Mouse (Mus musculus) limb, embryonic 11.5 days (tissue): ENCODE measurements at regions not wholly inside any gene's neighbourhood (a gene's known extent, or its start where the extent isn't known, plus 50 kb on each side); places are given as distances from the start of the nearest gene placed in this dataset.

Experiments used
- ATAC-seq: fragments of 200-750 bp; cut with Nextera tagmentation; 2 replicates; pipeline ENCODE4 v1.8.0; 2017; ENCODE audit warnings: low read depth; ENCODE audit not compliant: insufficient number of reproducible peaks, low FRiP score, low TSS enrichment
- DNase-seq: peaks from one replicate; pipeline ENCODE4 v3.0.0-alpha.2; 2015; ENCODE audit warnings: low spot score
- H3K27ac ChIP-seq: fragments of 300-500 bp; sonication (generic); replicated peaks from 2 replicates; pipeline ENCODE4 v1.5.1; 2014; ENCODE audit warnings: low read depth, mild to moderate bottlenecking, low read length
- H3K27me3 ChIP-seq: fragments of 300-500 bp; sonication (generic); 2 replicates; pipeline ENCODE4 v1.6.1; 2014; ENCODE audit warnings: mild to moderate bottlenecking, low read length, mixed read lengths; ENCODE audit not compliant: control insufficient read depth, insufficient read depth
- H3K36me3 ChIP-seq: fragments of 300-500 bp; sonication (generic); 2 replicates; pipeline ENCODE4 v1.6.1; 2014; ENCODE audit warnings: mild to moderate bottlenecking, low read length, moderate library complexity, mixed read lengths; ENCODE audit not compliant: control insufficient read depth, insufficient read depth
- H3K4me1 ChIP-seq: fragments of 300-500 bp; sonication (generic); 2 replicates; pipeline ENCODE4 v1.6.1; 2014; ENCODE audit warnings: low read length, mixed read lengths; ENCODE audit not compliant: control insufficient read depth, insufficient read depth
- H3K4me2 ChIP-seq: fragments of 300-500 bp; sonication (generic); 2 replicates; pipeline ENCODE4 v1.6.1; 2014; ENCODE audit warnings: low read depth, mild to moderate bottlenecking, moderate library complexity; ENCODE audit not compliant: severe bottlenecking
- H3K4me3 ChIP-seq: fragments of 300-500 bp; sonication (generic); 2 replicates; pipeline ENCODE4 v1.5.1; 2014; ENCODE audit warnings: low read depth, low read length
- H3K9ac ChIP-seq: fragments of 300-500 bp; sonication (generic); 2 replicates; pipeline ENCODE4 v1.6.1; 2014; ENCODE audit warnings: mild to moderate bottlenecking, low read length
- H3K9me3 ChIP-seq: fragments of 300-500 bp; sonication (generic); 2 replicates; pipeline ENCODE4 v1.6.1; 2016; ENCODE audit warnings: low read length; ENCODE audit not compliant: control insufficient read depth
- WGBS: fragments of 180-500 bp; shearing (Covaris S2); extraction: QIAGEN DNeasy Blood & Tissue Kit; methylation state at CpG from one replicate; pipeline ENCODE4 v1.1.7; 2014; 5-methylcytosine and 5-hydroxymethylcytosine counted together

GRCm38 (mm10) chr12:95321693-95322092, 370.3 kb upstream of the Flrt2 start:
- no peaks in the 10 kb centered on the region for H3K36me3 ChIP-seq
- ATAC-seq, result no peak
- H3K4me3 ChIP-seq, result no peak overlapping the region
- no peaks in the 10 kb centered on the region for H3K27me3 ChIP-seq
- WGBS, result 90% methylated on average over 3 of the region's 3 CpGs
- no peak for DNase-seq
- no peak overlapping the region for H3K9ac ChIP-seq
- no peaks in the 10 kb centered on the region for H3K4me1 ChIP-seq
- H3K27ac ChIP-seq, result no peak overlapping the region
- H3K9me3 ChIP-seq, result no peaks in the 10 kb centered on the region
- no peak overlapping the region for H3K4me2 ChIP-seq

- Histone ChIP-seq H3K4me1 (peaks cover 3% of the 10 kb centered on the region; the same call in 1 of the 2 replicates), H3K4me2 (no peak overlapping the region), H3K4me3 (no peak overlapping the region), H3K9ac (no peak overlapping the region), H3K9me3 (no peaks in the 10 kb centered on the region), H3K27ac (no peak overlapping the region), H3K36me3 (no peaks in the 10 kb centered on the region), H3K27me3 (no peaks in the 10 kb centered on the region)
- 24% methylated on average over 1 of the region's 1 CpGs for WGBS
- ATAC-seq (peak; percentile 54; the same call in 1 of the 2 replicates), DNase-seq (no peak)
Measured at GRCm38 (mm10) chr12:95329666-95330065, 362.4 kb upstream of the Flrt2 start.

GRCm38 (mm10) chr12:95347786-95348185, 344.2 kb upstream of the Flrt2 start:
- Histone ChIP-seq H3K4me3 (no peak overlapping the region), H3K27me3 (no peaks in the 10 kb centered on the region), H3K9ac (no peak overlapping the region), H3K4me1 (no peaks in the 10 kb centered on the region), H3K4me2 (no peak overlapping the region), H3K9me3 (no peaks in the 10 kb centered on the region), H3K36me3 (no peaks in the 10 kb centered on the region), H3K27ac (no peak overlapping the region)
- ATAC-seq, result no peak
- 89% methylated on average over 5 of the region's 5 CpGs for WGBS
- no peak for DNase-seq

- Histone ChIP-seq H3K4me3 (no peak overlapping the region), H3K9ac (no peak overlapping the region), H3K27me3 (no peaks in the 10 kb centered on the region), H3K4me2 (no peak overlapping the region), H3K36me3 (no peaks in the 10 kb centered on the region), H3K27ac (no peak overlapping the region), H3K4me1 (no peaks in the 10 kb centered on the region), H3K9me3 (no peaks in the 10 kb centered on the region)
- 77% methylated on average over 6 of the region's 6 CpGs for WGBS
- ATAC-seq (no peak), DNase-seq (no peak)
Measured at GRCm38 (mm10) chr12:95355151-95355550, 336.9 kb upstream of the Flrt2 start.

- 11% methylated on average over 3 of the region's 3 CpGs for WGBS
- H3K4me1 ChIP-seq, result 0 out of 2 replicates have a peak, but pooled peaks cover 3% of the 10 kb centered on the region
Measured at GRCm38 (mm10) chr12:95384248-95384964, 307.6 kb upstream of the Flrt2 start.

GRCm38 (mm10) chr12:95385688-95386087, 306.3 kb upstream of the Flrt2 start:
- no peaks in the 10 kb centered on the region for H3K36me3 ChIP-seq
- 0 out of 2 replicates have a peak, but pooled peaks cover 3% of the 10 kb centered on the region for H3K4me1 ChIP-seq
- ATAC-seq (no peak), DNase-seq (no peak)
- no peak overlapping the region for H3K4me3 ChIP-seq
- 64% methylated on average over 3 of the region's 3 CpGs for WGBS
- no peak overlapping the region for H3K27ac ChIP-seq
- no peak overlapping the region for H3K4me2 ChIP-seq
- no peak overlapping the region for H3K9ac ChIP-seq
- H3K9me3 ChIP-seq, result no peaks in the 10 kb centered on the region
- H3K27me3 ChIP-seq, result no peaks in the 10 kb centered on the region

More at GRCm38 (mm10) chr12:95384248-95384964, 307.6 kb upstream of the Flrt2 start:
- Histone ChIP-seq H3K36me3 (no peaks in the 10 kb centered on the region), H3K4me3 (no peak overlapping the region), H3K4me2 (no peak overlapping the region), H3K9ac (no peak overlapping the region), H3K9me3 (no peaks in the 10 kb centered on the region), H3K27me3 (no peaks in the 10 kb centered on the region), H3K27ac (no peak overlapping the region)
- DNase-seq (peak; percentile 31), ATAC-seq (0 out of 2 replicates have a peak, but pooled peaks have one; percentile 54)

GRCm38 (mm10) chr12:95388185-95388584, 303.8 kb upstream of the Flrt2 start:
- Histone ChIP-seq H3K27me3 (no peaks in the 10 kb centered on the region), H3K4me3 (no peak overlapping the region), H3K4me2 (no peak overlapping the region), H3K27ac (no peak overlapping the region), H3K36me3 (no peaks in the 10 kb centered on the region), H3K4me1 (0 out of 2 replicates have a peak, but pooled peaks cover 3% of the 10 kb centered on the region), H3K9ac (no peak overlapping the region), H3K9me3 (no peaks in the 10 kb centered on the region)
- DNase-seq (no peak), ATAC-seq (no peak)
- 90% methylated on average over 2 of the region's 2 CpGs for WGBS

- Histone ChIP-seq H3K4me3 (no peak overlapping the region), H3K4me1 (no peaks in the 10 kb centered on the region), H3K36me3 (no peaks in the 10 kb centered on the region), H3K9ac (no peak overlapping the region), H3K27me3 (no peaks in the 10 kb centered on the region), H3K27ac (no peak overlapping the region), H3K4me2 (no peak overlapping the region), H3K9me3 (no peaks in the 10 kb centered on the region)
- ATAC-seq, result no peak
- DNase-seq, result no peak
- WGBS, result 68% methylated on average over 1 of the region's 1 CpGs
Measured at GRCm38 (mm10) chr12:95392821-95393220, 299.2 kb upstream of the Flrt2 start.
